Mouse (Mus musculus) midbrain, embryonic 14.5 days (tissue): ENCODE measurements at regions not wholly inside any gene's neighbourhood (a gene's known extent, or its start where the extent isn't known, plus 50 kb on each side); places are given as distances from the start of the nearest gene placed in this dataset.
A peak's percentile ranks its signal among the peaks of the same experiment; 100 is the strongest.

Source experiments
- ATAC-seq: fragments of 200-750 bp; cut with Nextera tagmentation; 2 replicates; pipeline ENCODE4 v1.8.0; 2017; ENCODE audit warnings: moderate number of reproducible peaks, moderate library complexity; ENCODE audit not compliant: low FRiP score, low TSS enrichment
- DNase-seq: peaks from one replicate; pipeline ENCODE4 v3.0.0-alpha.2; 2015
- H3K27ac ChIP-seq: fragments of 300-500 bp; sonication (generic); replicated peaks from 2 replicates; pipeline ENCODE4 v1.5.1; 2014; ENCODE audit warnings: mild to moderate bottlenecking, low read depth, low read length, moderate library complexity
- H3K27me3 ChIP-seq: fragments of 300-500 bp; sonication (generic); 2 replicates; pipeline ENCODE4 v1.6.1; 2014; ENCODE audit warnings: low read length, control low read depth, mixed read lengths; ENCODE audit not compliant: control insufficient read depth, insufficient read depth
- H3K36me3 ChIP-seq: fragments of 300-500 bp; sonication (generic); 2 replicates; pipeline ENCODE4 v1.6.1; 2014; ENCODE audit warnings: low read length, control low read depth; ENCODE audit not compliant: control insufficient read depth, insufficient read depth
- H3K4me1 ChIP-seq: fragments of 300-500 bp; sonication (generic); 2 replicates; pipeline ENCODE4 v1.6.1; 2014; ENCODE audit warnings: mild to moderate bottlenecking, antibody characterized with exemption, low read length, control low read depth; ENCODE audit not compliant: control insufficient read depth, insufficient read depth
- H3K4me2 ChIP-seq: fragments of 300-500 bp; sonication (generic); 2 replicates; pipeline ENCODE4 v1.6.1; 2014; ENCODE audit warnings: mild to moderate bottlenecking, low read length, moderate library complexity
- H3K4me3 ChIP-seq: fragments of 300-500 bp; sonication (generic); replicated peaks from 2 replicates; pipeline ENCODE4 v1.5.1; 2014; ENCODE audit warnings: low read depth, low read length
- H3K9ac ChIP-seq: fragments of 300-500 bp; sonication (generic); replicated peaks from 2 replicates; pipeline ENCODE4 v1.6.1; 2014; ENCODE audit warnings: mild to moderate bottlenecking, low read length, moderate library complexity
- H3K9me3 ChIP-seq: fragments of 300-500 bp; sonication (generic); 2 replicates; pipeline ENCODE4 v1.6.1; 2016; ENCODE audit warnings: low read length, control low read depth, mixed read lengths; ENCODE audit not compliant: control insufficient read depth
- WGBS: fragments of 180-500 bp; shearing (Covaris S2); extraction: QIAGEN DNeasy Blood & Tissue Kit; methylation state at CpG from one replicate; pipeline ENCODE4 v1.1.7; 2014; 5-methylcytosine and 5-hydroxymethylcytosine counted together

- no peak overlapping the region for H3K27ac ChIP-seq
- no peaks in the 10 kb centered on the region for H3K36me3 ChIP-seq
- H3K4me1 ChIP-seq, result no peaks in the 10 kb centered on the region
- DNase-seq, result peak; percentile 8
- ATAC-seq, result no peak
- H3K9me3 ChIP-seq, result no peaks in the 10 kb centered on the region
- H3K4me2 ChIP-seq, result no peak overlapping the region
- no peaks in the 10 kb centered on the region for H3K27me3 ChIP-seq
- WGBS, result 84% methylated on average over 1 of the region's 1 CpGs
- no peak overlapping the region for H3K9ac ChIP-seq
- H3K4me3 ChIP-seq, result no peak overlapping the region
Observed at GRCm38 (mm10) chrX:146317487-146317886, 644.8 kb upstream of the Htr2c start.
